Mouse (Mus musculus) forebrain, embryonic 10.5 days (tissue): ENCODE measurements around the gene Dars2. TPM values are rescaled to one million over a fixed set of nuclear protein-coding genes. Genes with fewer than 3 reads are reported as not detected.

ENCODE experiments used
- DNase-seq: peaks from one replicate; pipeline ENCODE4 v3.0.0-alpha.2; 2017; ENCODE audit warnings: low spot score; ENCODE audit errors: extremely low spot score
- H3K27ac ChIP-seq: fragments of 300-500 bp; sonication (generic); 2 replicates; pipeline ENCODE4 v1.5.1; 2016; ENCODE audit warnings: mild to moderate bottlenecking
- H3K27me3 ChIP-seq: fragments of 300-500 bp; sonication (generic); 2 replicates; pipeline ENCODE4 v1.6.1; 2016; ENCODE audit warnings: mild to moderate bottlenecking; ENCODE audit not compliant: poor library complexity, severe bottlenecking
- H3K36me3 ChIP-seq: fragments of 300-500 bp; sonication (generic); replicated peaks from 2 replicates; pipeline ENCODE4 v1.6.1; 2016; ENCODE audit warnings: mild to moderate bottlenecking, moderate library complexity
- H3K4me1 ChIP-seq: fragments of 300-500 bp; sonication (generic); 2 replicates; pipeline ENCODE4 v1.6.1; 2016
- H3K4me3 ChIP-seq: fragments of 300-500 bp; sonication (generic); 2 replicates; pipeline ENCODE4 v1.5.1; 2016; ENCODE audit warnings: mild to moderate bottlenecking, moderate library complexity
- H3K9me3 ChIP-seq: fragments of 300-500 bp; sonication (generic); 2 replicates; pipeline ENCODE4 v1.6.1; 2016; ENCODE audit warnings: mild to moderate bottlenecking, moderate library complexity
- WGBS: fragments of 180-500 bp; shearing (Covaris S2); methylation state at CpG from one replicate; pipeline ENCODE4 v1.1.7; 2016; 5-methylcytosine and 5-hydroxymethylcytosine counted together
- polyA plus RNA-seq: library from polyadenylated mRNA; unstranded; fragments of >200 nt; fragmentation: Nextera tagmentation; extraction: Ambion mirVana; gene quantifications from 2 replicates; pipeline ENCODE4 v1.2.1, GENCODE M21; 2016

Gene Dars2
- polyA plus RNA-seq, 1 experiment from 2014 or later, result 79.9 TPM

DNA sequence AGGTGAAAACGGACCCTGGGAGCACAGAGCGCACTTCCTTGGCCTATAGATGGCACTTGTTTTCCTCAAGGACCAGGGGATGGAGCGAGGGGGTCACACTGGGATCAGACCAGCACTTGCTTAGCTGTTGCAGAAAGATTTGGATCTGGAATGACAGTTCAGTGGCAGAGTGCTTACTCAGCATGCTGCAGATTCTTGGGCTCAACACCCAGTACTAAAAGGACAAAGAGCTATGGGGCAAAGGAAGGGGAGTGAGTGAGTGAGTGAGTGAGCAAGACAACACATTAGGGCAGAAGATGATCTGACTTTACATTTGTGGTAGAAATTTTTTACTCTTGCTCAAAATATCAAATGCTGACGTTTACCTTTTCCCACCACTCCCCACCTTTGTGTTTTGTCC, 65.5 kb downstream of the Dars2 start:
- Histone ChIP-seq H3K4me1 (no peaks in the 10 kb centered on the region; the same call in 1 of the 2 replicates), H3K27ac (no peak overlapping the region), H3K4me3 (no peak overlapping the region), H3K9me3 (no peaks in the 10 kb centered on the region), H3K36me3 (peaks cover 22% of the 10 kb centered on the region), H3K27me3 (no peaks in the 10 kb centered on the region)
- 69% methylated on average over 4 of the region's 4 CpGs for WGBS
- no peak for DNase-seq

DNA sequence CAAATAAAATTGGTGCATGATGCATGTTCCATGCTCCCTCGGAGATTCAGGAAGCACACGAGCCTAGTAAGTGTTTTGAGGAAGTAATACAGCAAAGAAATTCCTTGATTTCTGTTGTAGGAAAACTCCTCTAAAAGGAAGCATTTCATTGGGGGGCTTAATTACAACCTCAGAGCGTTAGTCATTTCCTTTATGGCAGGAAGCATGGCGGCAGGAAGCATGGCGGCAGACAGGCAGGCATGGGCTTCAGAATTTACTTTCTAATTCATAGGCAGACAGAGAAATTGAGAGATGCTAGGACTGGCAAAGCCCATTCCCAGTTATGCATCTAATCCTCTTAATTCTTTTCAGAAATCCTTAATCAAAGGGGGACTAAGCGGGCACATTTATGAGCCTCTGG, 76.6 kb downstream of the Dars2 start:
- no peak for DNase-seq
- Histone ChIP-seq H3K9me3 (no peaks in the 10 kb centered on the region), H3K4me3 (no peak overlapping the region), H3K27ac (no peak overlapping the region), H3K4me1 (no peaks in the 10 kb centered on the region), H3K36me3 (no peaks in the 10 kb centered on the region), H3K27me3 (no peaks in the 10 kb centered on the region)
- 91% methylated on average over 6 of the region's 6 CpGs for WGBS

Other genes starting within 250 kb of the Dars2 start
- gene Rc3h1, start 164.2 kb downstream of the Dars2 start, polyA plus RNA-seq, result 7.1 and 7.6 TPM in 2 replicates
- gene Serpinc1, start 92.1 kb downstream of the Dars2 start, polyA plus RNA-seq, result 2.2 and 2.4 TPM in 2 replicates
- 6.6 and 7.2 TPM in 2 replicates for gene Zbtb37, start 35.8 kb downstream of the Dars2 start, polyA plus RNA-seq
- gene Cenpl, start 55 bp upstream of the Dars2 start, polyA plus RNA-seq, result 45.1 TPM in 2 replicates
- 14.0 and 15.3 TPM in 2 replicates for gene Klhl20, start 60.9 kb upstream of the Dars2 start, polyA plus RNA-seq
- gene Ankrd45, start 72.0 kb upstream of the Dars2 start, polyA plus RNA-seq, result 8.8 and 8.9 TPM in 2 replicates
- gene Tex50, start 88.7 kb upstream of the Dars2 start, polyA plus RNA-seq, result 0.16 and 0.47 TPM in 2 replicates
- 663 and 680 TPM in 2 replicates for gene Prdx6, start 180.6 kb upstream of the Dars2 start, polyA plus RNA-seq